Mouse (Mus musculus): ENCODE measurements at regions not wholly inside any gene's neighbourhood (a gene's known extent, or its start where the extent isn't known, plus 50 kb on each side); places are given as distances from the start of the nearest gene placed in this dataset.

- TF ChIP-seq CTCF (IDR thresholded peaks at IDR 0.05; ENCODE audit: borderline replicate concordance, control insufficient read depth, extremely low read depth, insufficient read depth, low read length, poor library complexity) (no peak), POLR2A (IDR thresholded peaks at IDR 0.05; ENCODE audit: control insufficient read depth, extremely low read depth, insufficient read depth, low read length, poor library complexity) (no peak)
These were observed 664.6 kb upstream of the Marcks start for GRCm38 (mm10) chr10:37803225-37803805.

Data from thymus, adult 2 months (tissue).